Mouse (Mus musculus) neural tube, embryonic 13.5 days (tissue): ENCODE results near the gene Nmral1. TPM values are rescaled to one million over a fixed set of nuclear protein-coding genes. Genes with fewer than 3 reads are reported as not detected.
"Not testable (repeated sequence)": the region's sequence is repeated elsewhere in the genome, so short reads cannot be mapped to it uniquely, and the experiment has no call there.

Experiments
- ATAC-seq: fragments of 200-750 bp; cut with Nextera tagmentation; 2 replicates; pipeline ENCODE4 v1.8.0; 2017; ENCODE audit warnings: low read depth, mild to moderate bottlenecking, moderate TSS enrichment, moderate library complexity
- H3K27ac ChIP-seq: fragments of 300-500 bp; sonication (generic); replicated peaks from 2 replicates; pipeline ENCODE4 v1.5.1; 2015; ENCODE audit warnings: moderate library complexity, mild to moderate bottlenecking, inconsistent platforms
- H3K27me3 ChIP-seq: fragments of 300-500 bp; sonication (generic); 2 replicates; pipeline ENCODE4 v1.6.1; 2015; ENCODE audit warnings: mild to moderate bottlenecking, inconsistent platforms
- H3K36me3 ChIP-seq: fragments of 300-500 bp; sonication (generic); 2 replicates; pipeline ENCODE4 v1.6.1; 2015; ENCODE audit warnings: mild to moderate bottlenecking, inconsistent platforms
- H3K4me1 ChIP-seq: fragments of 300-500 bp; sonication (generic); replicated peaks from 2 replicates; pipeline ENCODE4 v1.6.1; 2015; ENCODE audit warnings: inconsistent platforms
- H3K4me2 ChIP-seq: fragments of 300-500 bp; sonication (generic); 2 replicates; pipeline ENCODE4 v1.6.1; 2015; ENCODE audit warnings: inconsistent platforms, mild to moderate bottlenecking, moderate library complexity
- H3K4me3 ChIP-seq: fragments of 300-500 bp; sonication (generic); 2 replicates; pipeline ENCODE4 v1.5.1; 2015; ENCODE audit warnings: mild to moderate bottlenecking, inconsistent platforms
- H3K9ac ChIP-seq: fragments of 300-500 bp; sonication (generic); 2 replicates; pipeline ENCODE4 v1.6.1; 2015; ENCODE audit warnings: moderate library complexity, mild to moderate bottlenecking, inconsistent platforms
- H3K9me3 ChIP-seq: fragments of 300-500 bp; sonication (generic); 2 replicates; pipeline ENCODE4 v1.6.1; 2016; ENCODE audit warnings: inconsistent platforms
- WGBS: fragments of 180-500 bp; shearing (Covaris S2); methylation state at CpG from one replicate; pipeline ENCODE4 v1.1.7; 2015; 5-methylcytosine and 5-hydroxymethylcytosine counted together
- polyA plus RNA-seq: library from polyadenylated mRNA; unstranded; fragments of >200 nt; fragmentation: Nextera tagmentation; extraction: Ambion mirVana; gene quantifications from 2 replicates; pipeline ENCODE4 v1.2.1, GENCODE M21; 2015

Gene Nmral1
- 55.5 and 57.2 TPM in 2 replicates for polyA plus RNA-seq

DNA sequence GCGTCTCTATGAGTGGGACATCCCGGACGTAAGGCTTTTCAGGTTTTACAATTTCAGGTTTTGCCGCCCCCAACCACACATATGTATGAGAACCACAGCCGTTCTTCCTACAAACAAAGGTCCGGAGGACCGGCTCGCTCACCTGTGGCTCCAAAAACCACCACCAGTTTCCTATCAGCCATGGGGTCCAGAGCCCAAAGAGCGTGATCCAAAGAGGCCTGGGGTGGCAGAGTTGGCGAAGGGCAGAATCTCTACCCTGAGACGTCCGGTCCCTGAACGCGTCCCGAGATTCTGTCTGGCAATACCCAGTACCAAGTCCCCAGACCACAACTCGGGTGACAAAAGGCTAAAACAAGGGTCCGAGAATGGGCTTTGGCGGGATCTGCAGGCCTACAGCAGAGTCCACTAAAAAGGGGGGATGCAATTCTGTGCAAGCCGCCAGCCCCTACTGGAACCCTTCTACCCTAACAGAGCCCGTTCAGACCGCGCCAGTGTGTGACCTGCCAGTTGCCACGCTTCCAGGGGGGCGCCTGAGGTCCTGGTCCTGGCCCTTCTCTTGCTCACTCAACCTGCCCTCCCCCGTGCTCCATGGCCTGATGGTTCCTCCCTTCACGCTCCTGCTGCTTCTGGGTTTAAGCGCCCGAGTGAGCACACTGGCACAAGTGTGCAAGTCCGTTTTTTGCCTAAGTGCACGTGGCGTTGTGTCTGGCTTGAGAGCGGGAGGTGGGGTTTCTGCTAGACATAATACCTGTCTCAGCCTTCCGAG, at the start of gene Nmral1:
Gene Nmral1, minus strand, starts transcription at position 604 of the 766 bp plus-strand sequence.
- H3K9ac ChIP-seq: peak within 1 kb of the TSS; percentile 76
- H3K4me2 ChIP-seq: peak within 1 kb of the TSS; percentile 65
- WGBS: 13% methylated on average over 33 of the region's 33 CpGs
- peak within 1 kb of the TSS; percentile 64 for H3K4me3 ChIP-seq
- H3K27ac ChIP-seq: peak within 1 kb of the TSS; percentile 81
- H3K27me3 ChIP-seq: no peaks in the 10 kb centered on the region
- peak; percentile 89 for ATAC-seq
- H3K9me3 ChIP-seq: no peaks in the 10 kb centered on the region
- H3K36me3 ChIP-seq: peaks cover 25% of the 10 kb centered on the region
- H3K4me1 ChIP-seq: peaks cover 18% of the 10 kb centered on the region

DNA sequence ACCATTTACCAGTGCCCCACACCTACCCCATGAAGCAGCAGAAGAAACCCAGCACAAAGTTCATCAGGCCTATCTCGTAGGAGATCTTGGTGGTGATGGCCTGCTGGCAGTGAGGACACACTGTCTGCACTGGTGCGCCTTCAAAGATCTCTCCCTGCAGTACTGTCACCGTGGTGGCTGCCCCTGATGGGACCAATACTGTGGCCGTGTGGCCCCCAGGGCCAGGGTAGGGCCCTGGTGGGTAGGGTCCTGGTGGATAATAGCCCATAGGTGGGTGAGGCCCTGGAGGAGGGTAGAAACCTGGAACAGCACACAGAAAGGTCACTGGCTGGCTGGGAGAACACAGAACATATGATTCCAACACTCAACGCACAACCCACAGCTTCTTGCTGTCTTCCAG, 49.6 kb upstream of the Nmral1 start:
- no peaks in the 10 kb centered on the region for H3K9me3 ChIP-seq
- peaks cover 74% of the 10 kb centered on the region for H3K36me3 ChIP-seq
- no peak overlapping the region for H3K4me2 ChIP-seq
- no peak for ATAC-seq
- 96% methylated on average over 5 of the region's 5 CpGs for WGBS
- no peak overlapping the region for H3K4me3 ChIP-seq
- H3K9ac ChIP-seq: no peak overlapping the region
- H3K27me3 ChIP-seq: no peaks in the 10 kb centered on the region
- H3K27ac ChIP-seq: no peak overlapping the region
- 0 out of 2 replicates have a peak, but pooled peaks cover 4% of the 10 kb centered on the region for H3K4me1 ChIP-seq

DNA sequence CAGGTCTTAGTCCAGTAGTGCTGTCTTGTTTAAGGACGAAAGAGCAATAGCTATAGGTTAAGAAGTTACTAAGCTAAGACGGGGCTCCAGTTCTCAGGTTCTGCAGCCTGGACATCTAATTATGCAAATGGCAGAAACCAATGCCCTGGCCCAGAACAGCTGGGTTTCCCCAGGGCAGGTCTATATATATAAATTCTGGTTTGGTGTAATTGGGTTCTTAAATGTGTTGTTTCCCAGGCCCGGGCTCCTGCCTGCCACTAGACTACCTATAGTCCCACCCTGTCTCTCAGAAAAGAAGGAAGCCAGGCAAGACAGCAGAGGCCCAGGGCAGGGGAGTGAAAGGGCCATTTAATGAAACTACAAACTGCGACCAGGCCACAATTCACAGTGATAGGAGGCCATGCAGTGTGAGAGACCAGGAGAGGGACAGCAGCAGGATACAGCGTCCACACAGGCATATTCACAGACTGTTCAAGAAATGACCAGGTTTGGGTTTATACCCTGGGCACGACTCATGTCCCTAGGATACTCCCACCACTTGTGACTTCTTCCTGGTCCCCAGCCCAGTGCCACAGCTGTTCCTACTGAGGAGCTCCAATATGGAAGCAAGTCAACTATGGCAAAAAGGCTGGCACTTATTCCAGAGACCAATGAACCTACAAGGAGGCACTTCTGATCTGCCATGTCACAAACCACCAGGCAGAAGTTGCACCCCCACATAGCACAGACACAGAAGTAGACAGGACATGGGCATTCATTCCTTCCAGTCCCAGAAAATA, 48.0 kb upstream of the Nmral1 start:
- Histone ChIP-seq H3K4me3 (no peak overlapping the region), H3K4me1 (no peaks in the 10 kb centered on the region), H3K9me3 (no peaks in the 10 kb centered on the region), H3K9ac (no peak overlapping the region), H3K4me2 (no peak overlapping the region), H3K27ac (no peak overlapping the region), H3K27me3 (no peaks in the 10 kb centered on the region), H3K36me3 (peaks cover 76% of the 10 kb centered on the region)
- no peak for ATAC-seq
- WGBS: 82% methylated on average over 6 of the region's 6 CpGs

DNA sequence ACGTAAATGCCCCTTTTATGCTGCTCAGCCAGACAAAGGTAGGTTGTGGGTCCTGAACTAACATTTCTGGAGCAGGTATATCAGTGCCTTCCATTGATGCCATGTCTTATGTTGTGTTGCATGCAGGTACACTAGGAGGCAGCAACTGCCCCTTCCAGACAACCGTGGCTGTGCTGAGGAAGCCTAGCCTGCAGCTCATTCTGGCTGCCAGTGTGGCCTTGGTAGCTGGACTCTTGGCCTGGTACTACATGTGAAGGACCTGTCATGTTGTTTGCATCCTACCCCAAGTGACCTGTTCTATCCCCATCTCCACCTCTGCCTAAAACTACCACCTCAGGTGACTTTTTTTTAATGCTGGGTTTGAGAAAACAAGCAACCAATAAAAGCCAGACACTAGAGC, 46.7 kb upstream of the Nmral1 start:
- Histone ChIP-seq H3K9me3 (no peaks in the 10 kb centered on the region), H3K4me2 (no peak overlapping the region), H3K36me3 (peaks cover 72% of the 10 kb centered on the region), H3K4me1 (no peaks in the 10 kb centered on the region), H3K27ac (no peak overlapping the region), H3K27me3 (no peaks in the 10 kb centered on the region), H3K4me3 (no peak overlapping the region), H3K9ac (no peak overlapping the region)
- WGBS: 93% methylated on average over 2 of the region's 2 CpGs
- ATAC-seq: no peak

DNA sequence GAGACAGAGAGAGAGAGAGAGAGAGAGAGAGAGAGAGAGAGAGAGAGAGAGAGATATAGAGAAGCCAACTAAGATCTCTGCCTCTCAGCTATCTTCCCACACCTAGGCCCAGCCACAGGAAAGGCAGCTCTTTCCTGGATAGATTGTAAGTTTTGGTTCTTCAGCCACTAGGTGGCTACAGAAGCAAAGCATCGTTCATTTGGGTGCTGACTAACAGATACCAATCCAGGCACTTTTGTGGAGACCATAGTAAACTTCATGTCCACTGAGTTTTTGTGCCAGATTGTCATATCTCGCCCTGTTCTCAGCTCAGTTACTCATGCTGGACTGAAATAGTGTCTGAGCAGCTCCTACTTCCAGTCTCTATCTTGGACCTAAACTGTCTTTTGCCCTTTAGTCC, 44.1 kb upstream of the Nmral1 start:
- Histone ChIP-seq H3K4me1 (no peaks in the 10 kb centered on the region; the same call in 1 of the 2 replicates), H3K4me3 (no peak overlapping the region), H3K4me2 (no peak overlapping the region), H3K27ac (no peak overlapping the region), H3K36me3 (peaks cover 47% of the 10 kb centered on the region), H3K9ac (no peak overlapping the region), H3K27me3 (no peaks in the 10 kb centered on the region), H3K9me3 (no peaks in the 10 kb centered on the region)
- WGBS: 49% methylated on average over 2 of the region's 2 CpGs
- no peak for ATAC-seq

DNA sequence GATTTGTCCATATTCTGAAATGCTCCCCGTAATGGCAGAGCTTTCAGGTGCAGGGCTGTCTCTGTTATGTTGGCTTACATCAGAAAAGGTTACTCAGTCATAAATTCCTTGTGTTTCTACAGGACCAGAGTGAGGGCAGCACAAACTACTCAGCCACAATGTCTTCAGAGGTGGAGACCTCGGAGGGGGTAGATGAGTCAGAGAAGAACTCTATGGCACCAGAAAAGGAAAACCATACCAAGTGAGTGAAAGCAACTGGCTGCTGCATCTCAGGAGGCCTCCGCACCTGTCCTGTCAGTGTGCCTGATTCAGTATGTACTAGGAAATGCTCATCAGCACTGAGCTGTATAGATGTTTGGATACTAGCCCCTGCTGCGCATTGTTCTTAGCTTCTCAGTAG, 43.3 kb upstream of the Nmral1 start:
- H3K4me3 ChIP-seq: no peak overlapping the region
- peaks cover 38% of the 10 kb centered on the region for H3K36me3 ChIP-seq
- no peak for ATAC-seq
- no peak overlapping the region for H3K9ac ChIP-seq
- peaks cover 5% of the 10 kb centered on the region for H3K4me1 ChIP-seq
- H3K27ac ChIP-seq: no peak overlapping the region
- H3K9me3 ChIP-seq: no peaks in the 10 kb centered on the region
- whole genome bisulfite sequencing: 89% methylated on average over 4 of the region's 4 CpGs
- H3K27me3 ChIP-seq: no peaks in the 10 kb centered on the region
- no peak overlapping the region for H3K4me2 ChIP-seq

DNA sequence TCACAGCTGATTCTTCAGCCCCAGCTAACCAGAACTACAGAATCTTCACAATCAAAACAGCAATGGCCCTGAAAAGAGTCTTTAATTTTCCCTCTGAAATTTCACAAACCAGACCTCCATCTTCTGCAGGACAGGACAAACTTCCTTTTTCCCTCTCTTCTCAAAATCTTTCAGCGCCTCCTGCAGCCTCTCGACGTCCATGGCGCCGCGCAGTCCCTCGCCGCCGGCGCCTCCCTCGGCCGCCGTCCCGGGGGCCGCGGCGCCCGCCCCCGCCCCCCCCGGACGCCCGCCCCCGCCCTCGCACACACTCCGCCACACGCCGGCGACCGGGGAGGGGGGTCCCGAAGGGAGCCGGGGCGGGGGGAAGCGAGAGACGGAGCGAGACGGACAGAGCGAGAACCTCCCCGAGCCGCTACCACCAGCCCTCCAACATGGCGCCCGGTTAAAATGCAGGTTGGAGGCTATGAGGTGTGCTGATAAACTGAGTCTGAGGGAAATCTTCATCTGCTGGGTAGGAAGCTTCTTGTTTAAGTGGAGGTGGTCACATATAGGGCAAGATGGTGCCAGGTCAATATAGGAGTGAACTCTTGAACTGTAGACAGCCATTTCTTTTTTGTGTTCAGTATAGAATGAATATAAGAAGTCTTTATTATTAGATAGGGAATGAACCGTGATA, 37.6 kb upstream of the Nmral1 start:
- not testable (repeated sequence) for H3K36me3 ChIP-seq
- peak; percentile 92 for ATAC-seq

DNA sequence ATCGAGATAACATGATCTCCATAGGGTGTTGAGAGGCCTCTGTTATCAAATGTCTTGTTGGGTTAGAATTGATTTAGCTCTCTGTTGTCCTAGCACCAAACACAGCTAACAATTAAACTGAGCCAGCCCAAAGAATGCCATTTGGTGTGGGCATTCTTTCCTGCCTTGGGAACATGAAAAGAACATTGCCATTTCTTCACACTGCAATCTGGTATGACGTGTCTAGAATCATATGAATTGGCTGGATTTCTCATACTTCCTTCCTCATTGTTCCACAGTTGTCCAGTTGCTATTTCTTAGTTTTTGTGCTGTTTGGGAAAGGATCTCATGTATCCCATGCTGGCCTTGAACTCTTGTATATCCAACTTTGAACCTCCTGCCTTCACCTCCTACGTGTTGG, 34.9 kb upstream of the Nmral1 start:
- H3K4me3 ChIP-seq: no peak overlapping the region
- 0 out of 2 replicates have a peak, but pooled peaks cover 4% of the 10 kb centered on the region for H3K9me3 ChIP-seq
- no peak for ATAC-seq
- no peak overlapping the region for H3K27ac ChIP-seq
- H3K9ac ChIP-seq: no peak overlapping the region
- H3K27me3 ChIP-seq: no peaks in the 10 kb centered on the region
- 90% methylated on average over 3 of the region's 3 CpGs for WGBS
- peaks cover 5% of the 10 kb centered on the region for H3K36me3 ChIP-seq
- peaks cover 10% of the 10 kb centered on the region for H3K4me1 ChIP-seq
- H3K4me2 ChIP-seq: no peak overlapping the region

More for the DNA sequence above, 37.6 kb upstream of the Nmral1 start:
- 12% methylated on average over 24 of the region's 42 CpGs for WGBS
- H3K4me1 ChIP-seq: peaks cover 10% of the 10 kb centered on the region
- H3K27ac ChIP-seq: peak overlapping the region; percentile 81
- H3K27me3 ChIP-seq, H3K9me3 ChIP-seq: not testable (repeated sequence)
- H3K4me2 ChIP-seq: peak overlapping the region; percentile 54
- H3K4me3 ChIP-seq: peak overlapping the region; percentile 41
- H3K9ac ChIP-seq: peak overlapping the region; percentile 68

DNA sequence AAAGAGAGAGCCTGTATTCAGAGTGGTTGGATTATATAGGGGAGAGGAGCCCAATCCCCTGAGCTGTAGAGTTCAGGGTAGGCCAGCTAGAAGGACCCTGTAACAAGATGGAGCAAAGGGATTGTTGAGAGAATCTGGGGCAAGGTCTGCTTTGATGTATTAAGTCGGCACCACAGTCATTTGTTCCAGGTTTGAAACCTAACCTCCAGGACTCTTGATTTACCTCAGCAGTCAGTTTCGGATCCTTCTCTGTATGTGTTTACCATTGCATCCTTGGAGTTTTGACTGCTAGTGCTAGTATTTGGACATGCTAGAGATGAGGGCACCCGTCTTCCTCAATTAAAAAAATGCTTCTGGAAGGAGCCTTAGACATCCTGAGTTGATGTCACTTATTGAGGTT, 33.0 kb upstream of the Nmral1 start:
- 0 out of 2 replicates have a peak, but pooled peaks cover 4% of the 10 kb centered on the region for H3K9me3 ChIP-seq
- WGBS: 92% methylated on average over 3 of the region's 3 CpGs
- H3K4me2 ChIP-seq: no peak overlapping the region
- H3K4me3 ChIP-seq: no peak overlapping the region
- peaks cover 2% of the 10 kb centered on the region; the same call in 1 of the 2 replicates for H3K4me1 ChIP-seq
- H3K27me3 ChIP-seq: no peaks in the 10 kb centered on the region
- no peak for ATAC-seq
- no peak overlapping the region for H3K27ac ChIP-seq
- H3K9ac ChIP-seq: no peak overlapping the region
- peaks cover 5% of the 10 kb centered on the region for H3K36me3 ChIP-seq

DNA sequence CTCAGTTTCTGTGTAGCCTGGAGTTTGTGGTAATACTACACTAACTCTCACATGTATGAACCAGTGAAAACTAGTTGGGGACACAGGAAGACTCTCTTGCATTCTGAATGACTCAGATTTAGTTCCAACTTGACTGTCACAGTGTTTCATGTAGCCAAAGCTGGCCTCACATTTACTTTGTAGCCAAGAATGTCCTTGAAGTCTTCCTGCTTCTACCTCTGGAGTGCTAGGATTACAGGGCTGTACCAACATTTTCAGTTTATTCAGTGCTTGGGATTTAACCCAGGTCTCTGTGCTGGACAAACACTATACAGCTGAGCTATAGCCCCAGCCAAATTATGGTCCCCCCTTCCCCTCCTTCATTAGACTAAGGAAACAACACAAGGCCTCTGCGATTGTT, 23.0 kb upstream of the Nmral1 start:
- Histone ChIP-seq H3K27ac (no peak overlapping the region), H3K4me3 (no peak overlapping the region), H3K9me3 (no peaks in the 10 kb centered on the region), H3K4me2 (no peak overlapping the region), H3K9ac (no peak overlapping the region), H3K4me1 (no peaks in the 10 kb centered on the region), H3K27me3 (no peaks in the 10 kb centered on the region), H3K36me3 (peaks cover 7% of the 10 kb centered on the region; the same call in 1 of the 2 replicates)
- 93% methylated on average over 1 of the region's 1 CpGs for WGBS
- no peak for ATAC-seq

DNA sequence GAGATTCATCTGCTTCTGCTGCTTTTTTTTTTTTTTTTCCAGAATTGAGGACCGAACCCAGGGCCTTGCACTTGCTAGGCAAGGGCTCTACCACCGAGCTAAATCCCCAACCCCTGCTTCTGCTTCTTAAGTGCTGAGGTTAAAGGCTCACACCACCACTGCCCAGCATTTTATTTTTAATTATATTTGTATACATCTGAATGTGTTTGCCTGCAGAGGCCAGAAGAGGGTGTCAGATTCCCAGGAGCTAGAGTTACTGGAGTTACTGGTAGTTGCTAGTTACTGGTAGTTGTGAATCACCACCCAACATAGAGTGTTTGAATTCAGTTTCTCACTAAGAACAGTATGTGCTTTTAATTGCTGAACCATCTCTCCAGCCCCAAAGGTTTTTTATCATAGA, 20.8 kb upstream of the Nmral1 start:
- Histone ChIP-seq H3K9ac (no peak overlapping the region), H3K9me3 (no peaks in the 10 kb centered on the region), H3K4me2 (no peak overlapping the region), H3K27me3 (no peaks in the 10 kb centered on the region), H3K4me3 (no peak overlapping the region), H3K4me1 (no peaks in the 10 kb centered on the region), H3K27ac (no peak overlapping the region), H3K36me3 (peaks cover 7% of the 10 kb centered on the region; the same call in 1 of the 2 replicates)
- WGBS: 98% methylated on average over 2 of the region's 2 CpGs
- ATAC-seq: no peak

DNA sequence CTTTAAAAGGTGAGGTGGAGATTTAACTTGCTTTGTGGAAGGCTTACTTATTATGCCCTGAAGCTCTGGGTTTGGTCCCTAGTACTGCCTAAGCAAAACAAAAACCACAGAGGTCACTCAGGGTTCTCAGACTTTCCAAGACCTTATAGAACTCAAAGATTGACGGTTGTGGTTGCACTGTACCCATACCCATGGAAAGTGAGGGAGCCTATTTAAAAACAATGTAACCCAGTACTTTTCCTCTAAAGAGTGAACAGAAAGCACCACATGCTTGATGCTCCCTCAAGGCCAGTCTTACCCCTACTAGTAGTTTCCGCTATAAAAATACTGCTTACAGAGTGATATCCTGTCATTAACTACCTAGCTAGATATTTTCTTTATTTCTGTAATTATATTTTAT, 17.1 kb upstream of the Nmral1 start:
- H3K27me3 ChIP-seq: no peaks in the 10 kb centered on the region

More for the DNA sequence above, 17.1 kb upstream of the Nmral1 start:
- Histone ChIP-seq H3K4me2 (no peak overlapping the region), H3K4me1 (peaks cover 5% of the 10 kb centered on the region; the same call in 1 of the 2 replicates), H3K36me3 (no peaks in the 10 kb centered on the region), H3K9ac (no peak overlapping the region), H3K4me3 (no peak overlapping the region), H3K9me3 (no peaks in the 10 kb centered on the region), H3K27ac (no peak overlapping the region)
- ATAC-seq: no peak
- WGBS: 87% methylated on average over 2 of the region's 2 CpGs
